Mouse (Mus musculus): ENCODE results near the gene Olfr12. TPM values are rescaled to one million over a fixed set of nuclear protein-coding genes. Genes with fewer than 3 reads are reported as not detected.

The Olfr12 gene
- polyA plus RNA-seq, 1 experiment, result not detected

DNA sequence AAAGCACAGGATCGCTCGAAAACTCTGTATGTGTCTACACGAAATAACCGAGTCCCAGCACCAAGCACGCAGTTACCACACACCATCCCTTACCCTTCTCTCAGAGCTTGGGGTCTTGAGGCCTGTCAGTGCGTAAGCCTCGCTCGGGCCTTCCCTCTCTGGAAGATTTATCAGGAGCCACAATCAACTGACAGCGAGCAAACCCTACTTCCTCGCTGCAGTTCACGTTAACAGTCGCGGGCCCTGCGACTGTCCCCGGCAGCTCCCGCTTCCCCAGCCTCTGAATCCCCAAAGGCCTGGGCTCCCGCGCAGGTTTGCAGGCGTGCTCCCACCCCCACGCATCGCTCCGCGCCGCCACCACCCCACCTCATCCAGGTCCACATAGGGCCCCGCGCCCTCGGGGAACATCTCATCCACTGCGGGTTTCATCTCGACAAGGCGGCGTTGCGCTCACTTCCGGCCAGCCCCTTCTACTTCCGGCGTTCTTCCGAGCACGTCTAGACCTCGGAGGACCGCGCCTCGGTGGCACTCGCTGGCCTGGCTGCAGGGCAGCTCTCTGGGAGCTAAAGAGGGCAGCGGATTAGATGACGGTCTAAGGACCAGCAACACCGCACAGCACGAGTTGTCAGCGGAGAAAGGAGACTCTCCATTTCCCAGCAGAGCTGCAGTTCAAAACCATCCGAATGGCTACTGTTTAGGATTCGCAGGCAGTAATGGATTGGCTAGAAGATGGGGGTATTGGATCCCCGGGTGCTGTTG is 24.1 kb downstream of the Olfr12 start, which contains the start of gene Cops9:
Gene Cops9 (minus strand): TSS at position 472 of the 759 bp plus-strand sequence.
- H3K36me3 ChIP-seq (ENCODE audit: control insufficient read depth, insufficient read depth), result peaks cover 16% of the 10 kb centered on the region
- peaks cover 38% of the 10 kb centered on the region for H3K79me2 ChIP-seq (ENCODE audit: control insufficient read depth, insufficient read depth)
- peak within 1 kb of the TSS; percentile 78 for H3K4me3 ChIP-seq (ENCODE audit: insufficient read depth, poor library complexity, severe bottlenecking)
- TF ChIP-seq MAX (IDR thresholded peaks at IDR 0.05) (no peak), USF1 (IDR thresholded peaks at IDR 0.05; ENCODE audit: low read depth) (no peak), MYOD1 (IDR thresholded peaks at IDR 0.05; ENCODE audit: control insufficient read depth, insufficient read length, low read depth) (no peak), CTCF (IDR thresholded peaks at IDR 0.05; ENCODE audit: control insufficient read depth, insufficient read depth, insufficient read length) (no peak), CEBPB (IDR thresholded peaks at IDR 0.05; ENCODE audit: low read depth) (no peak), MYOG (IDR thresholded peaks at IDR 0.05; ENCODE audit: control insufficient read depth, extremely low read depth, insufficient read length) (no peak), FOSL1 (IDR thresholded peaks at IDR 0.05; ENCODE audit: insufficient read depth, low read length, poor library complexity, severe bottlenecking) (no peak)
- peaks cover 16% of the 10 kb centered on the region for H3K79me3 ChIP-seq (ENCODE audit: low read depth)
- H3K27me3 ChIP-seq (ENCODE audit: control insufficient read depth, insufficient read depth, insufficient read length), result no peaks in the 10 kb centered on the region
- H3ac ChIP-seq (ENCODE audit: control insufficient read depth, insufficient read length, low read depth), result peak within 1 kb of the TSS; percentile 65

DNA sequence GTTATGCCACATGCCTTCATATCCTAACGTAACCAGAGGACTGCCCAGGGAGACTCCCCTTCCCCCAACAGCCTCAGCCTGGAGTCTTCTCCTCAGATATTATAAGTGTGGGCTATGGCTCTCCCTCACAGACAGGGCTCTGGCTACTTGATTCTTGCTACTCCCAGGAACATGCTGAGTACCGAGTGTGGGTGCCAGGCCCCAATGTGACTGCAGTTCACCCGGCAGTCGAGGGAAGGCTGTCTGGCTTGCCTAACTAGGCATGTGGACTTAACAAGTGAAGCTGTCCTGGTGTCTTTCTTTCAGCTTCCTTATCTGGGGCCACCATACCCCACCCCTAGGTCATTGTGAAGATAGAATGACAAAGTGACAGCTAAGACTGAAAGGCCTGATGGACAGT is 26.1 kb downstream of the Olfr12 start:
- TF ChIP-seq MYOD1 (IDR thresholded peaks at IDR 0.05; ENCODE audit: control insufficient read depth, insufficient read length, low read depth) (no peak), MAX (IDR thresholded peaks at IDR 0.05) (no peak), CEBPB (IDR thresholded peaks at IDR 0.05; ENCODE audit: low read depth) (no peak), USF1 (IDR thresholded peaks at IDR 0.05; ENCODE audit: low read depth) (no peak), MYOG (IDR thresholded peaks at IDR 0.05; ENCODE audit: control insufficient read depth, extremely low read depth, insufficient read length) (no peak), FOSL1 (IDR thresholded peaks at IDR 0.05; ENCODE audit: insufficient read depth, low read length, poor library complexity, severe bottlenecking) (no peak), CTCF (IDR thresholded peaks at IDR 0.05; ENCODE audit: control insufficient read depth, insufficient read depth, insufficient read length) (no peak)
- H3K36me3 ChIP-seq (ENCODE audit: control insufficient read depth, insufficient read depth), result peaks cover 8% of the 10 kb centered on the region
- H3K79me3 ChIP-seq (ENCODE audit: low read depth), result peaks cover 16% of the 10 kb centered on the region
- H3K79me2 ChIP-seq (ENCODE audit: control insufficient read depth, insufficient read depth), result peaks cover 31% of the 10 kb centered on the region
- no peak overlapping the region for H3K4me3 ChIP-seq (ENCODE audit: insufficient read depth, poor library complexity, severe bottlenecking)
- no peaks in the 10 kb centered on the region for H3K27me3 ChIP-seq (ENCODE audit: control insufficient read depth, insufficient read depth, insufficient read length)
- H3ac ChIP-seq (ENCODE audit: control insufficient read depth, insufficient read length, low read depth), result no peak overlapping the region

DNA sequence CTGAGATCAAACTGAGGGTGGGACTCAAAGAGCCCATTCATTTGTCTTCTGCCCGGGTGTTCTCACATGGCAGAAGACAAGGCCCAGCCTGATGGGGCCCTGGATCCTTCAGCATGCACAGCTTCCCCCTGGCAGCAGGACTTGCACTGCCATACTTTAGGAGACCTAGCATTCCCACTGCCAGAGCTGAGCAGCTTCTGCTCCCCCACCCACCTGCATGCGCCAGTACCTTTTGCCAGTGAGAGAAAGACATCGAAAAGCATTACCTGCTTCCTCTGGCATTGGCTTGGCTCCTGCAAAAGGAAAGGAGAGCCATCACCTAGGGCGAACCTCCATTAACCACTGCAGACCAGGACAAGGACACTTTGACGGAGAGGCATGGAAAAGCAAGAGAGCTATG is 27.3 kb downstream of the Olfr12 start:
- peaks cover 20% of the 10 kb centered on the region for H3K79me2 ChIP-seq (ENCODE audit: control insufficient read depth, insufficient read depth)
- peaks cover 15% of the 10 kb centered on the region for H3K79me3 ChIP-seq (ENCODE audit: low read depth)
- no peaks in the 10 kb centered on the region for H3K27me3 ChIP-seq (ENCODE audit: control insufficient read depth, insufficient read depth, insufficient read length)
- no peak overlapping the region for H3ac ChIP-seq (ENCODE audit: control insufficient read depth, insufficient read length, low read depth)
- H3K4me3 ChIP-seq (ENCODE audit: insufficient read depth, poor library complexity, severe bottlenecking), result no peak overlapping the region
- H3K36me3 ChIP-seq (ENCODE audit: control insufficient read depth, insufficient read depth), result no peaks in the 10 kb centered on the region
- TF ChIP-seq USF1 (IDR thresholded peaks at IDR 0.05; ENCODE audit: low read depth) (no peak), FOSL1 (IDR thresholded peaks at IDR 0.05; ENCODE audit: insufficient read depth, low read length, poor library complexity, severe bottlenecking) (no peak), CTCF (IDR thresholded peaks at IDR 0.05; ENCODE audit: control insufficient read depth, insufficient read depth, insufficient read length) (no peak), MAX (IDR thresholded peaks at IDR 0.05) (no peak), CEBPB (IDR thresholded peaks at IDR 0.05; ENCODE audit: low read depth) (no peak)

DNA sequence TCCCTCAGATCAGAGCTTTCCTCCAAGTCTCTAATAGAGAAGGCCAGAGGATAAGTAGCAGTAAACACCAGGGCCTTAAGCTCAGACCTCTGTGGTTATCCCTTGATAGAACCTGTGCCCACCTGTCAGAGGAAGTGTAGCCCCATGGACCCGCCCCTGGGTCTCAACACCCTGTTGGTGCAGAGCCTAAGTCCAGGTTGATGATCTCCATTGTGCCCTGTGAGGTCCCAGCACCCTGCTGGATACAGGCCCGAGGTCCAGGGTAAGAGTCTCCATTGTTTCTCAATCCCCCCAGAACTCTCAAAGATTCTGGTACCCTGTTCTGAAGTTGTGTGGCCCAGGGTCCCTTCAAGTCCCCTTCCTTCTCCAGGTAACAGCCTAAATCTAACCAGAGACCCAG is 28.5 kb downstream of the Olfr12 start:
- Histone ChIP-seq H3K79me2 (ENCODE audit: control insufficient read depth, insufficient read depth) (peaks cover 8% of the 10 kb centered on the region), H3K79me3 (ENCODE audit: low read depth) (peaks cover 5% of the 10 kb centered on the region), H3ac (ENCODE audit: control insufficient read depth, insufficient read length, low read depth) (no peak overlapping the region), H3K27me3 (ENCODE audit: control insufficient read depth, insufficient read depth, insufficient read length) (no peaks in the 10 kb centered on the region), H3K4me3 (ENCODE audit: insufficient read depth, poor library complexity, severe bottlenecking) (no peak overlapping the region), H3K36me3 (ENCODE audit: control insufficient read depth, insufficient read depth) (no peaks in the 10 kb centered on the region)
- TF ChIP-seq MYOG (IDR thresholded peaks at IDR 0.05; ENCODE audit: control insufficient read depth, extremely low read depth, insufficient read length) (no peak), MYOD1 (IDR thresholded peaks at IDR 0.05; ENCODE audit: control insufficient read depth, insufficient read length, low read depth) (no peak), CTCF (IDR thresholded peaks at IDR 0.05; ENCODE audit: control insufficient read depth, insufficient read depth, insufficient read length) (no peak), MAX (IDR thresholded peaks at IDR 0.05) (no peak), USF1 (IDR thresholded peaks at IDR 0.05; ENCODE audit: low read depth) (no peak), CEBPB (IDR thresholded peaks at IDR 0.05; ENCODE audit: low read depth) (no peak), FOSL1 (IDR thresholded peaks at IDR 0.05; ENCODE audit: insufficient read depth, low read length, poor library complexity, severe bottlenecking) (no peak)

DNA sequence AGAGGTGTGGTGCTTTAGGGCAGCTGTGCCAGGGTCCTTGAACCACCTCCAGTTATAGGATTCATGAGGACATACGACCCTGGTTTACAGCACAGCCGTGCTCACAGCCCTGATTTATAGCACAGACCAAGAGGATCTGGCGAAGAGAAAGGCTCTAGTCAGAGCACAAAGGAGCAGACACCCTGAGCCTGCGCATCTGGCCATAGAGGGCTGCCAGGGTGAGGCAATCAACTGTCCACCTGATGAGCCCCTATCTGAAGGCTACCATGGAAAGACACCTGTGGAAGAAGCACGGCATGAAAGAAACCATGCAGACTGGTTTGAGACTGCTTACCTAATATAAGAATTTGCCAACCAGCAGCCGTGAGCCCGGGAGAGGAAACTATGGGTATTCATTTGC is 29.0 kb downstream of the Olfr12 start:
- H3K36me3 ChIP-seq (ENCODE audit: control insufficient read depth, insufficient read depth), result no peaks in the 10 kb centered on the region
- peaks cover under 1% of the 10 kb centered on the region for H3K79me3 ChIP-seq (ENCODE audit: low read depth)
- no peak for TF ChIP-seq CTCF (IDR thresholded peaks at IDR 0.05; ENCODE audit: control insufficient read depth, insufficient read depth, insufficient read length)
- no peak for TF ChIP-seq FOSL1 (IDR thresholded peaks at IDR 0.05; ENCODE audit: insufficient read depth, low read length, poor library complexity, severe bottlenecking)
- TF ChIP-seq MYOG (IDR thresholded peaks at IDR 0.05; ENCODE audit: control insufficient read depth, extremely low read depth, insufficient read length), result no peak
- TF ChIP-seq MAX (IDR thresholded peaks at IDR 0.05), result no peak
- TF ChIP-seq CEBPB (IDR thresholded peaks at IDR 0.05; ENCODE audit: low read depth), result no peak
- no peak for TF ChIP-seq MYOD1 (IDR thresholded peaks at IDR 0.05; ENCODE audit: control insufficient read depth, insufficient read length, low read depth)
- no peak for TF ChIP-seq USF1 (IDR thresholded peaks at IDR 0.05; ENCODE audit: low read depth)
- H3K27me3 ChIP-seq (ENCODE audit: control insufficient read depth, insufficient read depth, insufficient read length), result no peaks in the 10 kb centered on the region
- no peak overlapping the region for H3K4me3 ChIP-seq (ENCODE audit: insufficient read depth, poor library complexity, severe bottlenecking)
- H3ac ChIP-seq (ENCODE audit: control insufficient read depth, insufficient read length, low read depth), result no peak overlapping the region
- peaks cover 4% of the 10 kb centered on the region for H3K79me2 ChIP-seq (ENCODE audit: control insufficient read depth, insufficient read depth)
